Mouse (Mus musculus) C2C12 (cell line): ENCODE data around the gene Stat5a.

ENCODE experiments used
- CTCF ChIP-seq: IDR thresholded peaks from one replicate; pipeline ENCODE4 v1.5.1; 2011; ENCODE audit not compliant: control insufficient read depth, insufficient read depth, insufficient read length
- MAX ChIP-seq: IDR thresholded peaks from one replicate; pipeline ENCODE4 v1.6.1; 2011; ENCODE audit warnings: mild to moderate bottlenecking, control low read depth

DNA sequence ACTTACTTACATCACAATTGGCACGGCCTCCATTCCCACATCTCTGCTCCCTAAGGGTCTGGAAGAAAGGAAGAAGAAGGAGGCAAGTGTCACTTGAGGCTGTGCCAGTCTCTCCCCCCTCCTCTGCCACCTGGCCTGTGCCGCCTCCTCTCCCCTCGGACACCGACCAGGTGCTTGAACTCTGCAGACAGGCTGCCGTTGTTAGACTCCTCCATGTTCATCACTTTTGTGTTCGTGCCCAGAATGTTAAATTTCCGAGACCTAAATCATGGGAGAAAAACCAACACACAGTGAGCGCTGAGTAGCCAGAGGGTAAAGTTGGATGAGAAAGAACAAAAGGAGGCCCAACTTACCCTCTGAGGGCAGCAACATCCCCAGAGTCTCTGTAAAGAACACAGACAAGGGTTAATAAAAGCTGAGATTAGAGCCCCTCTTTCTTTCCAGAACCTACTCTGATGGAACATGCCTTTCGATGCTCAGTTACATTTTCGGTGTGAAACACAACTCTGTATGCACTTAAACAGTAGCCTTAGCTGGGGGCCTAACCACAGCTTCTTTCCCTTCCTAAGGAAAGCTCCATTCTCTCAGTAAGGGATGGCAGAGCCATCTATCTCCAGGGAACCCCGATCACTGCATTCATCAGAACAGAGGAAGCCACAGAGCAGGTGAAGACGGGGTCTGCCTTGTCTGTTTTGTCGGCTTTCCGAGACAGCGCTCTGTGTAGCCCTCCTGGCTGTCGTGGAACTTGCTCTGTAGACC lies 39.5 kb downstream of the Stat5a start:
- no peak for TF ChIP-seq CTCF
- no peak for TF ChIP-seq MAX
